Mouse (Mus musculus) MEL-GATA-1-ER (cell line): Measurements from ENCODE around the gene Stpg4.
A peak's percentile ranks its signal among the peaks of the same experiment; 100 is the strongest.

ENCODE experiments used
- DNase-seq: peaks from one replicate; pipeline ENCODE4 v3.0.0-alpha.2; 2012; ENCODE audit warnings: low read depth; ENCODE audit errors: extremely low read depth

Stpg4 gene

DNA sequence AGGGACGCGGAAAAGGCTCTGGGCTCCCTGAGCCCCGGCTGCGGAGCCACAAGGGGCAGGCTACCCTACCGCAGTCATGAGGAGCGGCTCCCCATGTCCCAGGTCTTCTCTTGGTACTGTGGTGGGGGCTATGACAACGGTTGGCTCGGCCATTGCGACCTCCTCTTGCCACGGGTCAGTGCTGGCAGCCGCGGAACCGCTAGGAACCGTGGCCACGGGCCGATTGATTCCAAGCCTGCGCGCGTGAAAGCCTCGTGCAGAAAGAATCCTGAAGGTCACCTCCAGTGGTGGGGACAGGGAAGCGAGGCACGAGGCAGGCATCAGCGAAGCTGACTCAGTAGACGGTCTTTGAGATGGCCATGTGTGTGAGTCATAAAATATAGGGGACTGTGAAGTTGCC, at the start of gene Stpg4:
Stpg4 (minus strand) TSS at position 231 of the 400 bp plus-strand sequence.
- DNase-seq: no peak

DNA sequence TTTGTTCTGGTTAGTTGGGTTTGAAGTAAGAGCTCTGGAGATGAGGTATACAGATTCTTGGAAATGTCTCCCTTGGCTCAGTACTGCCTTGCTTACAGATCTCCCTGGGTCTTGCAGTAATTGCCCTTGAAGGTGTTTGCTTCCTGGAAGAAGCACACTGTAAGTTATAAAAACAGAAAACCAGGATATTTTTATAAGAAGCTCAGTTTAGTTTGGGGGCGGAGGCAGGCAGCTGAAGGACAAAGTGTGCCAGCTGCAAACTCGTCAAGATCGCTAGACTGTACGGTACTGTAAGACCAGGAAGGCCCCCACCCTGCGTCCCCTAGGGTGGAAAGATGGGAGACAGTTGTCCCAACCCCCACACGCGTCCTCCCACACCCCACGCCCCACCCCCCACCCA, 47.8 kb upstream of the Stpg4 start:
- no peak for DNase-seq

DNA sequence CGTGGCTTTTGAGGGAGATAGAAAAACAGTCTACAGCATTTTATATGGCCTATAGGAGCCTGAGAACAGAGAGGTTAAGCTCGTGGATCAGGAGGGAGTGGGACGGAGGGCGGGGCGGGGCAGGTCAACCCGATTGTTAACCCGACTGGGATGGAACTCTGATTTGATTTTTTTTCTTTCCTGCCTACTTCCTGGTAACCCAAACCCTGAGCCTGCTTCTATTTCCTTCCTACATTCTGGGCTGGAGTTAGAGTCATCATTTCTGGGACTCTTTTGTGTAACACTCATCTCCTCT, 46.9 kb upstream of the Stpg4 start:
- DNase-seq: no peak

DNA sequence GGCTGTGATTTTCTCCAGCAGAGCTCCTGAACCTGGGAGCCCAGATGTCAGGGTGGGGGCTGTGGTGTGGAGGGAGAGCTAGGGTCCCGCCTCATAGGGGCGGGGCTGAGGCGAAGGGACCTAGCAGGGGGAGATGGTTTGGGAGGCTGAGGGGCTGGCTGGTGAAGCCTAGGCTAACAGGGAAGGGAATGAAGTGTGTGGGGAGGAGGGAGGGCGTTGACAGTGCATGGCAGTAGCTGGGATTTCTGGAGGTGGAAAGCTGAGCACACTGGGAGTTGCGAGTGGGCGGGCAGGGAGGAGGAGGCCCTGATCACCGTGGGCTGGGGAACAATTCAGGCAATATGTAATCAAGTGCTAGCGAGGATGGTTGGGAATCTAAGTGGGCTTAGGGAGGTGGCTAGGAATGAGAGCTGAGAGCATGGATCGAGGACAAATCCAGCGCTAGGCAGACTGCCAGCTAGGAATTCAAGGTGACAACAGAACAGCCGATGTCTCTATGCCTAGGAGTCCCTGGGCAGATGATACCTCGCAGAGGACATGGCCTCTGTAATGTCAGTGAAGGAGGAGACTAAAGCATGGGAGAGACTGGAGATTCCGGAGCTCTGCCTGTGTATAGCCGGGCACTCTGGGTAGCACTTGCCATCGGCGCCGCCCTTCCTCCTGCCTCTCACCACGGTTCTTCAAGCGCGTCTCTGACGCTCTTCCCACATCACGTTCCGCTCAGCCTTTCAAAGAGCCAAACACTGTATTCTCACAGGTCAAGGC, 46.4 kb upstream of the Stpg4 start:
- no peak for DNase-seq

DNA sequence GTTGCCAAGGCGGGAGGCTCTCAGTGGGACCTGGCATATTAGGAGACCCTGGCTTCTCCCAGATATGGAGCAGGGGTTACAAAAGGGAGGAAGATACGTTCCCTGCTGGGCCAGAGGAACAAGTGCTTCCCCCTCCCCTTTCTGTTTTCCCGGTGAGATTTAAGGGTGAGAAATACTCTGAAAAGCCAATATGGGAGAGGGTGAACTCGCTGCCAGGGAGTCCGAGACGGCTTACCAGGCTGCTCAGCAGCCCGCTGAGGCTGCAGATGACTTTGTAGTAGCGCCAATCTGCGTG, 45.8 kb upstream of the Stpg4 start:
- no peak for DNase-seq

DNA sequence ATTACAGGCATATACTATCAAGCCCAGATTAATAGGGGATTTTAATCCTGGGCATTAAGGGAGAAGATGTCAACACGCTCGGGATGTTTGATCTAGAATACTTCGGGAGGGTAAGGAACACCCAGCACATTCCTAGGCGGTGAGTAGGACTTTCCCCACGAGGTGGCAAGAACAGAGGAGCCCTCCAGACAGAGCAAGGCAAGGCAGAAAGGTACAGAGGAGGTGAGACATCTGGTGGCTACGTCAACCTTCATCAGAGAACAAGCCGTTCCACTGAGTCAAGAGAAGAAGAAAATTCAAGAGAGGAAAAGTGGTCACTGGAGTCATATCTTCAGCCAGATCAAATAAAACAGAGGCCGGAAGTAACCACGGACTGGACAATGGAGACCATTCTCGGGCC, 45.3 kb upstream of the Stpg4 start:
- no peak for DNase-seq

DNA sequence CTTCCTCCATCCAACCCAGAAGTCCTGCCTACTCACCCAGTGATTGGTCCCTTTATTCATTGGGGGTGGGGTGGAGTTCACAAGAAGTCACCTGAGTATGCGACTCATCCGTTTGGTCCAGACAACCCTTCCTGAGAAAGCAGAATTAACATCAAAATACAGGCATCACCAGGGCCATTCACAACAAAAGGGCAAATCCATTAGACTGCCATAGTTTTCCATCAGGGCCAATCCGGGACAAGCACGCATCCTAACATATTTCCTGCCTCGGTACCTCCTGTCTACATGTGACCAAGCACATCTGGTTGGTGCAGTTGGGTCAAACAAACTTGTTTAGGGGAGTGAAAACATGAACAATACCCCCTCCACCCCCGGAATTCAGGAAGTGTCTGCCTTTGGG, 44.1 kb upstream of the Stpg4 start:
- DNase-seq: no peak

DNA sequence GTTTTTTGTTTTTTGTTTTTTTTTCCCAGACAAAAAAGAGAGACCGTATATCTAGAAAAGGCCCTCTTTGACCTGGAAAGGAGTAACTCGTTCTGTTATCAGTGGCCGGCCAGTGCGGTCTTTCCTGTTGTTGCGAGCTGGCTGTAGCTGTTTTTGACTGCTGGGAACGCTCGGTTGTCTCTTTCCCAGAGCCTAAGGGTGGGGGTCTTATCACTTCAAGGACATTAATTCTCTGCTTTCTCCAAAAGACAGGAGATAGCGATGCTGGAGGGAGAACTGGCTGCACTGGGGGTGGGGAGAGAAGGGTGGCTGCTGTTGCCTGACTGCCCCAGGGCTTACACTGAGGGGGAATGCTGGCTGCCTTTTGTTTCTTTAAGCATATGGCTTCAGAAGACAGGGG, 43.3 kb upstream of the Stpg4 start:
- peak; percentile 60 for DNase-seq

DNA sequence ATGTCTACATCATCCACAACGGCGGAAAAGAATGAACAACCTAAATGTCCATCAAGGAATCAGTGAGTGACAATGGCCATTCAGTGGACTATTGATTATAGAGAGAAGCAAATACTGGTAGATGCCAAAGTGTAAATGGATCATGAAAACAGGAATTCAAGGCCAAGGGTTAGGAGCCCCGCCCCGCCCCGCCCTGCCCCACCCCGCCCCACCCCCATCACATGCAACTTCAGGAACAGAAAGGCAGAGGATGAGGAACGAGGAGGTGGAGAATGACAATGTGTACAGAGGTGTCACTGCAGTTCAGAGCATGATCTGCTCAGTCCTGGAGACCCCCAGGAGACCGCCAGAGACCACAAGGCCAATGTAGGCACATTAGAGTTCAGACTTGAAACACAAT, 42.7 kb upstream of the Stpg4 start:
- peak; percentile 3 for DNase-seq

DNA sequence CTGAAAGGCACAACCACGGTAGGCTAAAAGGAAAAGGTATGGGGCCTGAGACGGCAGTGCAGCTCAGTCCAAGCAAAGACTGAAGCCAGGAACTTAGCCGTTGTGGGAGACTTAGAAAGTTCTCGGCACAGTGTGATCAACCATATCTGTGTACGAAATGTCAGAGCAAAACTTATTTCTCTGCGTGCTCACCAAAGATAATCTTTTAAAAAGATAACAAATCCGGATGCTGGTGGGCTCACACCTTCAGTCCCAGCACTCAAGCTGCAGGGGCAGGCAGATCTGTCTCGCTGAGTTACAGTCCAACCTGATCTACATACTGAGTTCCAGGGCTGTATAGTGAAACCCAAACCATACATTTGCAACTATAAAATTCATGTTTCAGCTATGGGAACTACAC, 41.9 kb upstream of the Stpg4 start:
- peak; percentile 21 for DNase-seq

DNA sequence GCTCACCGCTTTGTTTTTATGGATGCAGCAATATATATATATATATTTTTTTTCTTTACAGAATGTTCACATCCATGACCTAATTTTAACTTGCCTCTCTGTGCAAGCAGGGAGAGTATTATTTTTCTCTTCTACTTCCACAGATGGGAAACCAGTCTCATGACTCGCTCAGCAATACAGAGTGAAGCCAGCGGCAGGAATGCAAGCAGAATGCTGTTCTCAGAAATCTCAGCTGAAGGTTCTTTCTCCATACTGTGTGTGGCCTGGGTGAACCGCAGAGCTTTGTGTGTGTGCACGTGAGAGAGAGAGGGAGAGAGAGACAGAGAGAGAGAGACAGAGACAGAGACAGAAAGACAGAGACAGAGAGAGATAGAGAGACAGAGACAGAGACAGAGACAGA, 41.1 kb upstream of the Stpg4 start:
- DNase-seq: no peak

DNA sequence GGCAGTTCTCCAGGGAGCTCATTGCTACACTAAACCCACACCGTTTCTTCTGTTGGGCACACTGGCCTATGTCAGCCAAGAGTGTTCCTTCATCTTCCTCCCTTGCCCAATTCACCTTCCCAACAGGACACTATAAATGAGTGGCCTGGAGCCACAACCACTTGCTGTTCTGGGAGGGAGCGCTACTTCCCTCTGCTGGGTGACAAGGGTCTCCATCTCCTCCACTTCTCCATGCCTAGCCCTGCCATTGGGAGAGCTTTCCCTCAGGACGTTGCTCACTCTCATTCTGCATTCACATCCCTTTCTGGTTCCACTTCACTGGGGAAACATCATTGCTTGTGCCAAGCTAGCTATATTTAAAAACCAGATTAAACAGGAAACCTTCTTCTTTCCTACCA, 34.0 kb upstream of the Stpg4 start:
- no peak for DNase-seq

DNA sequence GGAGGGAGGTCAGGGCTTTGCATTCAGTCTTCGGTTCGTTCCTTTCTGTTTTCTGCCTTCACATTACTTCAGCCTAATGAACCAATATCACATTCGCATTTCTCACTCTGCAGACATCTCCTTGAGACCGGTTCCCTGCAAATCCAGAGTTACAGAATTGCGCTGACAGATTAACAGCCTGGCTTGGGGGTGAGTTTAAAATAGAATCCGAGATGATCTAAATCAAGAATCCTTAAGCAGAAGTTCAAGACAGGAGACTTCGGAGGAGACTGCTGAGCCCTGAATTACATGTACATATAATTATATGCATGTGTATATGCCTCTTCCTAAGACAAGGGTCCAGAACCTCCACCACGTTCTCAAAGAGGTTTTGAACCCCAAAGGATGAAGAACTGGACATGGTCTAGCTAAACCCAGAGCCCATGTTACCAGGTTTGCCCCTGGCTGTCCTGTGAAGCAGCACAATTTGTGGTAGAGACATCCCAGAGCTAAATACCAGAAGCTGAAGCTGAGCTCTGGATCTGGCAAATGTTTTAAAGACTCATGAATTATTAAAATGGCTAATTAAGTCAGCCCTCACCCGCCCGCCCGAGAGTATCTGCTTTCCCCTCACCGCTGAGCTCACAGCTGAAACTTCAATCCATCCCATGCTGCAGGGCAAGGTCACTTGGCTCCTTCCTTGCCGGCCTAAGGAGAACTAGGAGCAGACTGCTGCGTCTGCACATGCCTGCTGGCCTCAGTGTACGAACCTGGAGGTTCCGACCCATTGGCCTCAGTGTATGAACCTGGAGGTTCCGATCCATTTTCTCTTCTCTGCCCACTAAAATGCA, 33.3 kb upstream of the Stpg4 start:
- DNase-seq: no peak

DNA sequence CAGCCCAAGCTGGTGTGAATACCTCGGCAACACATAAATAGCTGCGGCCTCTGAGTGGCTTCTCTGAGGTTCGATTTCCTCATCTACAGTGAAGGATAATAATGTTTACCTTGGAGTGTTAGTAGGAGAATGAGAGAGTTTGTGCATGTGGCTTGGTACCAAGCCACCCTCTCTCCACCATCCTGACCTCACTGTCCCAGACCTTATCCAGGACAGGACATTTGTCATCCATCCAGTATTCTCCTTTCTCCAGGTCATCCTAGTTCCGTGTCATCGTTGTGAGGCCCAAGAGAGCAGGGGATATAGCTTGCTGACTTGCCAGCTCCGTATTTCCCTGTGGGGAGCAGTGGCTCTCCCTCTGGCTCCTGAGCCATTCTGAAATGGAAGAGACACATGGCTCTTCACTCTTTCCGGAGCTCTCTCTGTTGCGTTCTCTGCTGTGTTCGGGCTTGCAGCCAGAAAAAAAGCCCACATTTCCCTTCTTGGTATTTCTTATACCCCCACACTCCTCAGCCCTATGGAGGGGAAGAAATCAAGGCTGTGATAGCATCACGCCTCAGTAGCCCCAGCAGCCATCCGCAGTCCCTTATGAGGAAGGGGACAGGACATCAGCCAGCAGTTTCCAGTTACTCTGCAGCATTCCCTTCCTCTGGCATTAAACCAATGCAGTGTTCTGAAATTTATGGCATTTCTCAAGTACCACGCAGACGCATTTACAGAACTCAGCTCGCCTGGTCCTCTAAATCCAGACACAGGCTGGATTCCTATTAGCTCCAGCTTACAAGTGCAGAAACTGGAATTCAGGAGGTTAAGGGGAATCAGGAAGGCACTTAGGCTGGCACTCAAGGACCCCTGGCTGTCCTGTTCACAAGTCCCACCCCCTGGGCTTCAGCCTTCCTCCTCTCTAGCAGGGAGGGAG, 32.5 kb upstream of the Stpg4 start:
- DNase-seq: no peak

DNA sequence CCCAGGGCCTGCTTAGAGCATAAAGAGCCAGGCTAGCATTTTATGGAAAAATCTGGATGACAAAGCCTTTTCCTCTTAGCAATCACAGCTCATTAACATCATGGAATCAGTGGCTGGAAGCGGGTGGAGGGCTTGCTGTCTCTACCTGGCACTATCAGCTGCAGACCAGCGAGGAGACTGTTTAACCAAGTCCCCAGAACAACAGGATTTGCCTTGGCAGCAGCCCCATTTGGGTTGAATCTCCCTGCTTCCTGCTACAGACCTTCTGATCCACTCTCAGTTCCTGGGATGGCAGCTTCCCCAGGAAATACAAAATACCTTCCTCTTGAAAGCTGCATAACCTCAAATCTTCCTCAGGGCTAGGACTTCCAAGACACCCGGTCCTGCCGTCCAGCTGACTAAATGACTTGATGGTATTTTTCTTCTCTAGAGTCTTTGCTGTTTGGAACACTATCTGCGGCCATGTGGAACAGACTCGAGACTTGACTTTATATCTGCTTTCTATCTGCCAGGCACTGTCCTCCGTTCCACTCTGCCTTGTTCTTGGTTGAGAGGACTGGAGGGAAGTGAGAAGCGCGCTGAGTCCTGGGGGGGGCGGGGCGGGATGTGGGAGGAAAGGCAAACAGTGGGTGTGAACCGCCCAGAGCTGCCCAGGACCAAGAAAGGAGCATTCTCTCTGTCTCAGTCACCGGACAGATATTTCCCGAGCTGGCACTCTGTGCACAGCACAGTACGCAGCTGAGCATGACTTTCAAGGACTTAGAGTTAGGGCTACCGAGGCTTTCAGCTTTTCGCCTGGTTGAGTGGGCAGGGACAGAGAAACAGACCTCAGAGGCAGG, 31.6 kb upstream of the Stpg4 start:
- no peak for DNase-seq

DNA sequence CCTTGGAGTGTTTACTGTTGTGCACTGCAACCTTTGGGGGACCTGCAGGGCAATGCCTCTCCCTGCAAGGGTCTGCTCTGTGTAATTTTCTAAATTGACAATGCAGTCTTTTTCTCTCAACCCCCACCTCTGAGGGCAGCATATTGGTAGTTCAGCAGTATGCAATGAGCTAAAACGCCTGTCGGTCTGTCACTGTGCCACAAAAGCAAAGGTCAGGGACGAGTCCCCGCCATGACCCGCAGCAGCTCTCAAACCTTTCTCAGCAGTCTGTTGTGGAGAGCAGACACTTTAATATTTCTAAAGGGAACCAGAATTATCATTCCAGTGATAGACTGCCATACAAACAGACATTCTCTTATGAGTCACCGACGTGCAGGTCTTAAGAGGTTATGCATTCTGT, 30.4 kb upstream of the Stpg4 start:
- DNase-seq: no peak

DNA sequence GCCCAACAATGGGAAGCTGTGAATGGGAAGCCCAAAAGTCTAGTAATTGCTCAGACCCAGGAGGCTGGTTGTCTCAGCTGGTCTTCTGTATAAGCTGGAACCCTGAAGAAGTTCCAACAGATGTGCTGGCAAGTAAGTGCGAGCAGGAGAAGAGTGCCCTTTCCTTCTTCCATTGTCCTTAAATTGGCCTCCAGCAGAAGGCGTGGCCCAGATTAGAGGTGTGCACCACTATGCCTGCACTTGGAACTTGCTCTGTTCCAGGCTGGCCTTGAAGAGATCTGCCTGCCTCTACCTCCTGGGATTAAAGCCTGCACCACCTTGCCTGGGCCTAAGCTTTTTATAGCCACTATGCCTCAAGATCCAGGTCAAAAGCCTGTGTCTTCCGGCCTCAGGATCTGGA, 26.6 kb upstream of the Stpg4 start:
- DNase-seq: no peak

DNA sequence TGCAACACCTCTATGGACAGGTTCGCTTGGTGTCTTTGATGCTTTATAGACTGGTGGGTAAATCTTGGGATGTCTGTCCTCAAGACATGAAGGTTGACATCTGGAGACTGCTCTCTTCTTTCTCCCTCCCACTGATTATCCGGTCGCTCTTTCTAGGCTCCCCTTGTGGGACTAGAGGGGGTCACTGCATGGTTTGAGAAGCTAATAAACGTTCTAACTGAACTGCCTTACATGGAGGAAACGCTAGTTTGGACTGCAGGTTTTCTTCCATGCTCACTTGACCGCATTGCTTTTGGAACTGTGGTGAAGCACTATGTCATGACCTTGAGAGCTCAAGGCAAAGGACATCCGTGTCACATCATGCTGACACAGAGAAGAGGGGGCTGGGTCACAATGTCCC, 25.8 kb upstream of the Stpg4 start:
- DNase-seq: no peak

DNA sequence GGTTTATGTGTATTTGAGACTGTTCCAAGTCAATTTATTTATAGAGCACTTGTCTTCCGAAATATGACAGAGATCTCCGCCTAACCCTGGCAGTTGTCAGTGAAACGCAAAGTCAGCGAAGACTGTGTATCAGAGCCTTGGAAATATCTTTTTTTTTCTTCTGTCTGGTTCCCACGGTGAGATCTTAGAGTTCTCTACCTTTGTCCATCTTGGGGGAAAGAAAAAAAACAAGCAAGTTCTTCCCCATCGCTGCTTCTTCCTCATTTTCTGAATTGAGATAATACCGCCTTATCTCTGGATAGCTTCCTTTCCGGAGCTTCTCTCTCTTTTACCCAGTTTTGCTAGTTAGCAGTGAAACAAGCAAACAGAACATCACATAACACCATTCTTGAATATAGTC, 21.3 kb upstream of the Stpg4 start:
- peak; percentile 86 for DNase-seq

DNA sequence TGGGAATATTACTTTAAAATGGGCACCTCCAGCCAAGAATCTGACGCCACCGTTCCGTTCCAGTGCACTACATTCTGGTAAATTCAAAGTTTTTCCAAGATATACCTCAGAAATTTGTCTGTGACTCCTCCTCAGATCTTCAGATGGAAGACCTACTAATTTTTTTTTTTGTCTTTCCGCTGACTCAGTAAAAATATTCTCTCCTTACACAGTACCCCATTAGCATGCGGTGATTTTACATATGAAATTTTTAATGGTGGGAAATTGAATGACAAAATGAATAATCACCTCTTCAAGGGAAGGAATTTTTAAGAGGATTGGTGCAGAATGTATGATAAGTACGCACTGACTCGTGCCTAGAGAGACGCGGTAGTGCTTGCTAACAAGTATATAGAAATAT, 20.8 kb upstream of the Stpg4 start:
- DNase-seq: no peak

DNA sequence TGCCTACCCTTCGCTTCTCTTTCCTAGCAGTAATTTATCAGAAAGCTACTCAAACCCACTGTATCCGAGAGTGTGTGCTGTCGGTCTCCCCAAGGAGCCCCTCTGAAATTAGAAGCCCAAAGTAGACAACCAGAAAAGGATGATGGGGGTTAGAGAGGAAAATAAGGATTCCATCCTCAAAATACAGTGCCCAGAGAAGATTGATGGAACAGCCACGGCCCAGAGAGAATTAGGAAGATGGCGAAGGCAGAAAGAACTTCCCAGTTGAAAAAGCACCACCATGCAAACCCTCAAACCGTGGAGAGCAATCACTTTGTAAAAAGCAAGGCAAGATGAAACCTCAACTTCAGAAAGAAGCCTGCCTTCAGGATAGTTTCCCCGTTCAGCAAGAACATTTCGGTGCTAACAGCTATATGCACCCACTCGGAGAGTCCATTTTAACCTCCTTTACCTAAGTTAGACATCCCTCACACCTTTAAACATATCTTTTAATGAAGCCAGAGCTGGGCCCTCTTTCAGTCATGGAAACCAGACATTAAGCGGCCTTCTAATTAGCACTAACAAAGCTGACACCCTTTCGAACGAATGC, 20.2 kb upstream of the Stpg4 start:
- DNase-seq: peak; percentile 16
